Mouse (Mus musculus) cerebellum, adult 2 months (tissue): Measurements from ENCODE around the gene Aptx. TPM values are rescaled to one million over a fixed set of nuclear protein-coding genes. Genes with fewer than 3 reads are reported as not detected.

ENCODE experiments used
- DNase-seq, 2 experiments: peaks; one replicate each; pipeline ENCODE4 v3.0.0; 2021
- H3K27ac ChIP-seq: fragments of 200-500 bp; 2 replicates; pipeline ENCODE4 v1.5.1; 2012; ENCODE audit warnings: low read length, control low read depth, inconsistent platforms; ENCODE audit not compliant: insufficient read depth
- H3K27me3 ChIP-seq: fragments of 200-500 bp; 2 replicates; pipeline ENCODE4 v1.6.1; 2012; ENCODE audit warnings: inconsistent platforms, mild to moderate bottlenecking, low read length, moderate library complexity; ENCODE audit not compliant: control insufficient read depth, insufficient read depth
- H3K4me1 ChIP-seq: fragments of 200-500 bp; 2 replicates; pipeline ENCODE4 v1.6.1; 2011; ENCODE audit warnings: low read length; ENCODE audit not compliant: control insufficient read depth, insufficient read depth
- H3K4me3 ChIP-seq: fragments of 200-500 bp; replicated peaks from 2 replicates; pipeline ENCODE3; 2011; ENCODE audit warnings: mild to moderate bottlenecking, low read depth, low read length, control low read depth; ENCODE audit not compliant: insufficient read depth
- CTCF ChIP-seq: fragments of 200-500 bp; IDR thresholded peaks from 2 replicates; pipeline ENCODE4 v1.5.1; 2011; ENCODE audit warnings: low read depth, mild to moderate bottlenecking, control low read depth, low read length, moderate library complexity, borderline replicate concordance; ENCODE audit not compliant: insufficient read depth
- POLR2A ChIP-seq: fragments of 200-500 bp; IDR thresholded peaks from 2 replicates; pipeline ENCODE4 v1.6.1; 2011; ENCODE audit warnings: low read length, control low read depth, borderline replicate concordance; ENCODE audit not compliant: insufficient read depth
- WGBS: fragments of 180-500 bp; shearing (Covaris S2); methylation state at CpG from one replicate; pipeline ENCODE4 v1.1.7; 2018; 5-methylcytosine and 5-hydroxymethylcytosine counted together
- polyA plus RNA-seq: library from polyadenylated mRNA; depleted of rRNA; stranded (reverse); fragments of >200 nt; gene quantifications from 2 replicates; pipeline ENCODE4 v1.2.3, GENCODE M21; 2012; rRNA removed

Gene Aptx
- polyA plus RNA-seq, 1 experiment = 24.1 TPM

DNA sequence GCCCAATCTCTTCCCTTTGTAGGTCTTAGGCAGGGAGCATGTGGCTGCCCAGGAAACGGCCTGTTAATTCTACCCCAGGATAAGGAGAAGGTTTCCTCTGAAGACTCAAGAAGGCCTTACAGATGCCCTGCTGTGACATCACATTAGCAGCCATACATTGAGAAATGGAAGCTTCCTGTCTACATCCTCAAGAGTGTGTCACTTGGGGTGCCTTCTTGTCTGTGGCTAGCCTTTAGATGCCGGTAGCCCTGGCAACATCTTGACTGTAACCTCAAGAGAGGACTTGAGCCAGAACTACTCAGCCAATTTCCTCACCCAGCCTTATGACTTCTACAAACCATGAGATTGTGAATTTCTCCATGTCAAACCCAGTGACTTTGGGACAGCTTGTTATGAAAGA lies 51.9 kb downstream of the Aptx start:
- TF ChIP-seq POLR2A (no peak), CTCF (no peak)
- Histone ChIP-seq H3K27me3 (no peaks in the 10 kb centered on the region), H3K4me3 (no peak overlapping the region), H3K27ac (no peak overlapping the region), H3K4me1 (no peaks in the 10 kb centered on the region)
- 87% methylated on average over 2 of the region's 2 CpGs for WGBS
- no peak for DNase-seq

- TF ChIP-seq POLR2A = no peak
- no peak for TF ChIP-seq CTCF
- H3K27me3 ChIP-seq = no peaks in the 10 kb centered on the region
- WGBS = 35% methylated on average over 5 of the region's 5 CpGs
- H3K4me1 ChIP-seq = no peaks in the 10 kb centered on the region
- DNase-seq = no peak
- H3K4me3 ChIP-seq = no peak overlapping the region
- no peak overlapping the region for H3K27ac ChIP-seq
Measured at GRCm38 (mm10) chr4:40649111-40649510, 53.9 kb downstream of the Aptx start.

GRCm38 (mm10) chr4:40643567-40643966 lies 59.4 kb downstream of the Aptx start:
- H3K27ac ChIP-seq = no peak overlapping the region
- no peaks in the 10 kb centered on the region for H3K4me1 ChIP-seq
- 14% methylated on average over 5 of the region's 5 CpGs for WGBS
- no peaks in the 10 kb centered on the region for H3K27me3 ChIP-seq
- H3K4me3 ChIP-seq = no peak overlapping the region
- TF ChIP-seq CTCF (no peak), POLR2A (no peak)
- DNase-seq = peak in 1 of 2 experiments; percentile 10

DNA sequence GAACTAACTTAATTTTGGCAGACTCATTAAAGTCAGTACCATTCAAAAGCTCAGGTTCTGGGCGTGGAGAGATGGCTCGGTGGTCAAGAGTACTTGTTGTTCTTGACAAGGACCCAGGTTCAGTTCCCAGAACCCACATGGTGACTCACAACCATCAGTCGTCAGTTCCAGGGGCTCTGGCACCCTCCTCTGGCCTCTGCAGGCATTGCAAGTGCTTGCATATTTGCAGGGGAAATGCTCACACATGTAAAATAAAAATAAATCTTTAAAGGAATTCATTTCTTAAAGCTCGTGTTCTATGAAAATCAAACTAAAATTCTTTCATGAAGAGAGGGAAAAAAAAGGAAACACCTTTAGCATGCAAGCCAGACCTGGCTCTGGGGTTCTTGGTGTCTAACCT lies 62.0 kb downstream of the Aptx start:
- H3K27ac ChIP-seq = no peak overlapping the region
- no peak for DNase-seq
- H3K4me1 ChIP-seq = no peaks in the 10 kb centered on the region
- TF ChIP-seq CTCF = no peak
- no peak for TF ChIP-seq POLR2A
- no peaks in the 10 kb centered on the region for H3K27me3 ChIP-seq
- H3K4me3 ChIP-seq = no peak overlapping the region
- WGBS = 86% methylated on average over 4 of the region's 4 CpGs

Other genes starting within 250 kb of the Aptx start
- 0.71 and 1.1 TPM in 2 replicates for gene Tmem215, start 231.0 kb downstream of the Aptx start, polyA plus RNA-seq
- gene Dnaja1, start 19.0 kb upstream of the Aptx start, polyA plus RNA-seq = 83.7 and 93.0 TPM in 2 replicates
- 57.0 and 57.8 TPM in 2 replicates for gene Smu1, start 54.7 kb upstream of the Aptx start, polyA plus RNA-seq
- 3.2 and 3.5 TPM in 2 replicates for gene B4galt1, start 150.8 kb upstream of the Aptx start, polyA plus RNA-seq
- gene Spink4, start 216.9 kb upstream of the Aptx start, polyA plus RNA-seq = 0.57 TPM in 1 of 2 replicates, not detected in the other
- gene Bag1, start 245.1 kb upstream of the Aptx start, polyA plus RNA-seq = 143 and 159 TPM in 2 replicates
- gene Chmp5, start 245.2 kb upstream of the Aptx start, polyA plus RNA-seq = 118 and 125 TPM in 2 replicates